Mouse (Mus musculus): ENCODE data around the gene Alkbh1. TPM values are rescaled to one million over a fixed set of nuclear protein-coding genes. Genes with fewer than 3 reads are reported as not detected.

Alkbh1 gene
- polyA plus RNA-seq, 1 experiment from 2014 or later: 24.9 TPM

- under 1% methylated on average over 33 of the region's 33 CpGs for WGBS (ENCODE audit: insufficient replicate concordance)
- H3K9ac ChIP-seq: peak overlapping the region; percentile 94
Observed at GRCm38 (mm10) chr12:87443115-87443699, 610 bp downstream of the Alkbh1 start.

DNA sequence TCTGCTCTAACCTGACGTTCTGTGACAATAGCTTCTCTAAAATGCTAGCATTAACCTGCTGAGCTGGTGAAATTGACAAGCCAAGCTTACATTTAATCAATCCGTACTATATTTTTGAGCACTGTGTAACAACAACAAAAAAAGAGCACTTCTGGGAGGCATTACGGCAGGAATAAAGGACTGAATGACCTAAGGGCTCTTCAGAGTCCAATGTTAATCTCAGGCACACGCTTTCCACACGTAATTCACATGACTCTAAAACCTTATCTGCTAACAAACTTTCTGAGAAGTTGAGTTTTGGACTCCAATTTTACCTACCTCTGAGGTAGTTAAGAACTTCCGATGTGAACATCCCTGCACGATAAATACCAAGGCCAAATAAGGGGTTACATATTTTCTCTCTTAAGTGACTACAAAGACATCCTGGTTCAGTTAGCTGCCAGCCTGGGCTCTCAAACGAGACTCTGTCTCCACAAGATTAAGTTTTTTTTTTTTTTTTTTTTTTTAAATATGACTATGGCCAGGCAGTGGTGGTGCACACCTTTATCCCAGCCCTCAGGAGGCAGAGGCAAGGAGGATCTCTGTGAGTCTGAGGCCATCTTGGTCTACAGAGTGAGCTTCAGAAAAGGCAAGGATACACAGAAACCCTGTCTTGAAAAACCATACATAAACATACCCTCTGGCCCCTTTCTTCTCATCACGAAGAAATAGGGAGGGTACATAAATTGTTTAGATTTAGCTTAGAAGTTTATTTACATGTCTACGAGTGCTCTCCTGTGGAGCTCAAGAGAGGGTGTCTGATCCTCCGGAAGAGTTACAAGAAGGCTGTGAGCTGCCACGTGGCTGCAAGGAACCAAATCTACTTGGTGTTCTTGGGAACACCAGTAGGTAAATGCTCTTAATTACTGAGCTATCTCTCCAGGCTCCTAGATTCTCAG lies 1.4 kb downstream of the Alkbh1 start:
- WGBS (ENCODE audit: insufficient replicate concordance): 10% methylated on average over 12 of the region's 12 CpGs
- Histone ChIP-seq H3K9ac (peak overlapping the region; percentile 94), H3K4me3 (replicated peaks) (peak overlapping the region; percentile 87), H3K4me2 (peak overlapping the region; percentile 82), H3K4me1 (replicated peaks) (peaks cover 37% of the 10 kb centered on the region), H3K9me3 (replicated peaks) (no peaks in the 10 kb centered on the region), H3K36me3 (peaks cover 55% of the 10 kb centered on the region), H3K27ac (peak overlapping the region; percentile 76), H3K27me3 (no peaks in the 10 kb centered on the region)
- DNase-seq (no peak), ATAC-seq (ENCODE audit: low read depth) (peak; percentile 35; the same call in 1 of the 2 replicates)

More at GRCm38 (mm10) chr12:87443115-87443699, 610 bp downstream of the Alkbh1 start:
- no peaks in the 10 kb centered on the region for H3K27me3 ChIP-seq
- H3K9me3 ChIP-seq (replicated peaks): no peaks in the 10 kb centered on the region
- H3K36me3 ChIP-seq: peaks cover 55% of the 10 kb centered on the region
- peaks cover 37% of the 10 kb centered on the region for H3K4me1 ChIP-seq (replicated peaks)
- H3K4me2 ChIP-seq: peak overlapping the region; percentile 82
- H3K27ac ChIP-seq: peak overlapping the region; percentile 76
- peak overlapping the region; percentile 87 for H3K4me3 ChIP-seq (replicated peaks)
- ATAC-seq (ENCODE audit: low read depth) (peak; percentile 75), DNase-seq (no peak)

DNA sequence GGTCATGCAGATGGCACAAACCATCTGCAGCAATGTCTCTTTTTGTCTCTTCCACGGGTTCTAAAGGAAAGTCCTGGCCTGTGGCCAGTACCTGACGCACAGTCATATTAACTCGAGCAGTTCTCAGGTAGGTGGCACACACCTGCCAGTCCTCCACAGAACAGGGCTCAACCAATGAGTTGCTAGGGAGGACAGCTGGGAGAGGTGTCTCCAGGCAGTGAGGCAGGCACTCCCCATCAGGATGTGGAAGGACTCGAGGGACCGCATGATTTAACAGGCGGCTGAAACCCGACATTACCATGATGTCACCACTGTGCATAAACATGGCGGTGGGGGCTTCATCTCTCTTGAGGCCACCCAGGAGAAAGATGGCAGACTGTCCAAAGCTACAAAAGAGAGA lies 14.9 kb downstream of the Alkbh1 start:
- H3K9ac ChIP-seq: no peak overlapping the region
- H3K4me2 ChIP-seq: no peak overlapping the region
- H3K4me3 ChIP-seq (replicated peaks): no peak overlapping the region
- 78% methylated on average over 8 of the region's 8 CpGs for WGBS (ENCODE audit: insufficient replicate concordance)
- no peaks in the 10 kb centered on the region for H3K27me3 ChIP-seq
- DNase-seq (no peak), ATAC-seq (ENCODE audit: low read depth) (no peak)
- no peaks in the 10 kb centered on the region for H3K4me1 ChIP-seq (replicated peaks)
- peaks cover 85% of the 10 kb centered on the region for H3K36me3 ChIP-seq
- no peaks in the 10 kb centered on the region for H3K9me3 ChIP-seq (replicated peaks)
- H3K27ac ChIP-seq: no peak overlapping the region

- no peak overlapping the region for H3K4me2 ChIP-seq
- no peak overlapping the region for H3K9ac ChIP-seq
- H3K36me3 ChIP-seq: peaks cover 83% of the 10 kb centered on the region
- WGBS (ENCODE audit: insufficient replicate concordance): 85% methylated on average over 2 of the region's 2 CpGs
- no peaks in the 10 kb centered on the region for H3K27me3 ChIP-seq
- no peak for DNase-seq
- ATAC-seq (ENCODE audit: low read depth): no peak
- no peaks in the 10 kb centered on the region for H3K9me3 ChIP-seq (replicated peaks)
- H3K4me1 ChIP-seq (replicated peaks): no peaks in the 10 kb centered on the region
- H3K4me3 ChIP-seq (replicated peaks): no peak overlapping the region
- no peak overlapping the region for H3K27ac ChIP-seq
Observed at GRCm38 (mm10) chr12:87428295-87428694, 15.5 kb downstream of the Alkbh1 start.

DNA sequence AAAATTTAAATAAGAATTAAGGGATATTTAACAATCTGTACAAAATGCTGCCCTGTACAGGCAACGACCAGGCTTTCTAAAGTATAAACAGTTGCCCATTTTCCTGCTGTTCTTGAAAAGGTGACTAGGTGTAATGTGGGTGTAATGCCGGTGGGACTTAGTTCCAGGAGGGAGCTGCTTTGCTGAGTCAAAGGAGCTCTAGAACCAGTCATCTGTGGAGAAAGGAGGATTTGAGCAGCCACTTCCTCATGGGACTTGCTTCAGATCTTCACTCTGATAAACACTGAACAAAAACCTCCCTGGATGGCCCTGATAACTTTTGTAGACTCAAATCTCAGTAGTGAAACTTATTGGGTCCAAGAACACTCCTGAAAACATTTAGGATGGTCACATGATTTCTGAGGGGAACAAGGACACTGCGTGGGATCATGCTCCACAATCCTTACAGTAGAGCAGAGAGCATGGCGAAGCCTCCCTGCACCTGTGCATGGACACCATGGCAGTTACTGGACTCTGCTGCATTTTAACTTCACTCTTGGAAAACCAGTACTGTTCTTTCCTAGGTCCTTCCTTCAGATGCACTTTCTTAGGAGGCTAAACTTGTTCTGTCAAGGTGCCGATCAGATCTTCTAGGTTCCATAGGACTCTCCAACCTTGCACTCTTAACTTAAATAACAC lies 17.3 kb downstream of the Alkbh1 start:
- no peak overlapping the region for H3K9ac ChIP-seq
- no peaks in the 10 kb centered on the region for H3K27me3 ChIP-seq
- no peak for ATAC-seq (ENCODE audit: low read depth)
- DNase-seq: no peak
- H3K9me3 ChIP-seq (replicated peaks): no peaks in the 10 kb centered on the region
- H3K4me2 ChIP-seq: no peak overlapping the region
- no peak overlapping the region for H3K27ac ChIP-seq
- WGBS (ENCODE audit: insufficient replicate concordance): 83% methylated on average over 5 of the region's 5 CpGs
- H3K4me3 ChIP-seq (replicated peaks): no peak overlapping the region
- no peaks in the 10 kb centered on the region for H3K4me1 ChIP-seq (replicated peaks)
- H3K36me3 ChIP-seq: peaks cover 69% of the 10 kb centered on the region

- Histone ChIP-seq H3K4me1 (replicated peaks) (peaks cover 10% of the 10 kb centered on the region), H3K27me3 (no peaks in the 10 kb centered on the region), H3K27ac (no peak overlapping the region), H3K4me3 (replicated peaks) (no peak overlapping the region), H3K9ac (no peak overlapping the region), H3K9me3 (replicated peaks) (no peaks in the 10 kb centered on the region), H3K4me2 (no peak overlapping the region), H3K36me3 (peaks cover 50% of the 10 kb centered on the region)
- 34% methylated on average over 3 of the region's 3 CpGs for WGBS (ENCODE audit: insufficient replicate concordance)
- DNase-seq (no peak), ATAC-seq (ENCODE audit: low read depth) (no peak)
Observed at GRCm38 (mm10) chr12:87424516-87424915, 19.3 kb downstream of the Alkbh1 start.

GRCm38 (mm10) chr12:87423700-87424099 lies 20.1 kb downstream of the Alkbh1 start:
- H3K36me3 ChIP-seq: peaks cover 41% of the 10 kb centered on the region
- H3K4me1 ChIP-seq (replicated peaks): peaks cover 12% of the 10 kb centered on the region
- 45% methylated on average over 1 of the region's 1 CpGs for WGBS (ENCODE audit: insufficient replicate concordance)
- DNase-seq (no peak), ATAC-seq (ENCODE audit: low read depth) (no peak)
- H3K27me3 ChIP-seq: no peaks in the 10 kb centered on the region
- H3K4me2 ChIP-seq: no peak overlapping the region
- H3K9ac ChIP-seq: no peak overlapping the region
- H3K4me3 ChIP-seq (replicated peaks): no peak overlapping the region
- H3K27ac ChIP-seq: no peak overlapping the region
- no peaks in the 10 kb centered on the region for H3K9me3 ChIP-seq (replicated peaks)

DNA sequence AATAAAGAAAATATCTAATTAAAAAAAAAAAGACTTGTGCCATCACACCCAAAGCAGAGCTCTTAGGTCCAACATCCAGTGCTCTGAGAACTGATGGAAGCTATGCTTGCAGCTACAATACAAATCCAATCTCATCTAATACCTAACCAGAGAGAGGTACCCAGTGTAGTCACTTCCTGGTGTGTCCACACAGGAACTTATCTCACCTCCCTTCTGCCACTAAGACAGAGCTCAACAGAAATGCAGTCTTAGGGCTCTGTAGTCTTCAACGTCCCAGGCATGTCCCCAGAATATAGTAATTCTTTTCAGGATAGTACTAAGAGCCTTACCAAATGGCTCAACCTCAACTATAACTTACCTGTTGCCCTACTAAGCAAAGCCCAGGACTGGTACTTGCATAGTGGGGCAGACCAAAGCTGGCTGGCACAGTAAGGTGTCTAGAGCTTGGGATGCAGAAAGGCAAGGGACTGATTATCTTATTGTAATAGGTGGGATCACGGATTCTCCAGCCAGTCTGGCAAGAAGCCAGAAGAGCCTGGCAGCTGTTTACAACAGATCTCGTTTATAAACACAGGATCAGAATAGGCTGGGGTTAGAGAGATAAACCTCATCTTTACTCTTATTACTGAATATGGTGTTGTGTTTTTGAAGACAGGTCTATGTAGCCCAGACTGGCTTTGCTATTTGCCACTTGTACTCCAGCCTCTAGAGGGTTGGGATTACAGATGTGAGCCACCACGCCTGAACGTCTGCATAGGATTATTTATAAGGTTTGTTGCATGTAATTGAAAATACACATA lies 21.9 kb downstream of the Alkbh1 start:
- H3K36me3 ChIP-seq: peaks cover 25% of the 10 kb centered on the region
- no peaks in the 10 kb centered on the region for H3K27me3 ChIP-seq
- H3K9me3 ChIP-seq (replicated peaks): no peaks in the 10 kb centered on the region
- WGBS (ENCODE audit: insufficient replicate concordance): 53% methylated on average over 5 of the region's 5 CpGs
- H3K4me2 ChIP-seq: no peak overlapping the region
- DNase-seq (no peak), ATAC-seq (ENCODE audit: low read depth) (no peak)
- peaks cover 12% of the 10 kb centered on the region for H3K4me1 ChIP-seq (replicated peaks)
- H3K9ac ChIP-seq: no peak overlapping the region
- H3K4me3 ChIP-seq (replicated peaks): no peak overlapping the region
- no peak overlapping the region for H3K27ac ChIP-seq

GRCm38 (mm10) chr12:87419974-87420485 lies 23.8 kb downstream of the Alkbh1 start:
- H3K27me3 ChIP-seq: no peaks in the 10 kb centered on the region
- peaks cover 12% of the 10 kb centered on the region for H3K4me1 ChIP-seq (replicated peaks)
- no peak overlapping the region for H3K9ac ChIP-seq
- no peak overlapping the region for H3K27ac ChIP-seq
- DNase-seq (no peak), ATAC-seq (ENCODE audit: low read depth) (peak; percentile 36; the same call in 1 of the 2 replicates)
- H3K4me2 ChIP-seq: no peak overlapping the region
- WGBS (ENCODE audit: insufficient replicate concordance): 51% methylated on average over 12 of the region's 12 CpGs
- H3K9me3 ChIP-seq (replicated peaks): no peaks in the 10 kb centered on the region
- no peak overlapping the region for H3K4me3 ChIP-seq (replicated peaks)
- peaks cover 12% of the 10 kb centered on the region; the same call in 1 of the 2 replicates for H3K36me3 ChIP-seq

DNA sequence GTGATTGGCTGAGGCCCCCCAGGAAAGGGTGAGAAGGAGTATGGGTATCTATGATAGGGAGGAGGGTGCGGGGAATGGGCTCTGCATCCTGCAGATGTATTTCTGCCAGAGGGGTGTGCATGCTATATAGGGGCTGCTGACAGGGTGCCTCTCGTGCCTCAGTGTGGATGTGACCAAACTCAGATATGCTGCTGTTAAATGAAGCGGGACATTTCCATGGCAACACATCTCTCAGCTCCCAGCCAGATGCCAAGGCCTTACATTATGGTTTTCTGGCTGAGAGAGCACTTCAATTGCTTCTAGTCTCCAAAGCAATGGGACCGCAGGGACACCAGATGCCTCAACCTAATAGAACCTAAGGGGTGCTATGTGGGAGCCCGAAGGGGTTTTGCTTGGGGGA lies 24.9 kb downstream of the Alkbh1 start:
- no peak overlapping the region for H3K27ac ChIP-seq
- DNase-seq (no peak), ATAC-seq (ENCODE audit: low read depth) (no peak)
- no peak overlapping the region for H3K4me2 ChIP-seq
- H3K9me3 ChIP-seq (replicated peaks): no peaks in the 10 kb centered on the region
- H3K27me3 ChIP-seq: no peaks in the 10 kb centered on the region
- H3K36me3 ChIP-seq: peaks cover 8% of the 10 kb centered on the region; the same call in 1 of the 2 replicates
- WGBS (ENCODE audit: insufficient replicate concordance): 59% methylated on average over 5 of the region's 5 CpGs
- H3K4me3 ChIP-seq (replicated peaks): no peak overlapping the region
- peaks cover 12% of the 10 kb centered on the region for H3K4me1 ChIP-seq (replicated peaks)
- no peak overlapping the region for H3K9ac ChIP-seq

Data from liver, embryonic 13.5 days (tissue).